Mouse (Mus musculus) forebrain, postnatal 0 days (tissue): Measurements from ENCODE around the gene Reck. TPM values are rescaled to one million over a fixed set of nuclear protein-coding genes. Genes with fewer than 3 reads are reported as not detected.
A peak's percentile ranks its signal among the peaks of the same experiment; 100 is the strongest.

ENCODE experiments used
- ATAC-seq: fragments of 200-750 bp; cut with Nextera tagmentation; 2 replicates; pipeline ENCODE4 v1.8.0; 2017; ENCODE audit warnings: mild to moderate bottlenecking, moderate library complexity
- DNase-seq: peaks from one replicate; pipeline ENCODE4 v3.0.0-alpha.2; 2015
- H3K27ac ChIP-seq: fragments of 300-500 bp; sonication (generic); 2 replicates; pipeline ENCODE4 v1.5.1; 2014; ENCODE audit warnings: low read depth, mild to moderate bottlenecking, antibody characterized with exemption, low read length, moderate library complexity, mixed read lengths
- H3K27me3 ChIP-seq: fragments of 300-500 bp; sonication (generic); 2 replicates; pipeline ENCODE4 v1.6.1; 2014; ENCODE audit warnings: mild to moderate bottlenecking, low read length, mixed read lengths; ENCODE audit not compliant: insufficient read depth
- H3K36me3 ChIP-seq: fragments of 300-500 bp; sonication (generic); 2 replicates; pipeline ENCODE4 v1.6.1; 2014; ENCODE audit warnings: mild to moderate bottlenecking, moderate library complexity; ENCODE audit not compliant: insufficient read depth
- H3K4me1 ChIP-seq: fragments of 300-500 bp; sonication (generic); 2 replicates; pipeline ENCODE4 v1.6.1; 2014; ENCODE audit warnings: antibody characterized with exemption; ENCODE audit not compliant: insufficient read depth
- H3K4me2 ChIP-seq: fragments of 300-500 bp; sonication (generic); 2 replicates; pipeline ENCODE4 v1.6.1; 2014; ENCODE audit warnings: low read depth, mild to moderate bottlenecking, moderate library complexity
- H3K4me3 ChIP-seq: fragments of 300-500 bp; sonication (generic); 2 replicates; pipeline ENCODE4 v1.5.1; 2014; ENCODE audit warnings: low read depth, low read length, mixed read lengths
- H3K9ac ChIP-seq: fragments of 300-500 bp; sonication (generic); 2 replicates; pipeline ENCODE4 v1.6.1; 2014; ENCODE audit warnings: mild to moderate bottlenecking
- H3K9me3 ChIP-seq: fragments of 300-500 bp; sonication (generic); 2 replicates; pipeline ENCODE4 v1.6.1; 2016; ENCODE audit warnings: low read length
- CTCF ChIP-seq: sonication (generic); IDR thresholded peaks from 2 replicates; pipeline ENCODE4 v1.5.1; 2016; ENCODE audit warnings: antibody characterized with exemption, control low read depth, low read depth
- WGBS: fragments of 180-500 bp; shearing (Covaris S2); extraction: QIAGEN DNeasy Blood & Tissue Kit; methylation state at CpG from one replicate; pipeline ENCODE4 v1.1.7; 2014; 5-methylcytosine and 5-hydroxymethylcytosine counted together
- polyA plus RNA-seq: library from polyadenylated mRNA; unstranded; fragments of >200 nt; fragmentation: Nextera tagmentation; extraction: Ambion mirVana; gene quantifications from 2 replicates; pipeline ENCODE4 v1.2.1, GENCODE M21; 2015
- total RNA-seq: library from RNA; depleted of rRNA; stranded (reverse); fragments of >200 nt; gene quantifications from 2 replicates; pipeline ENCODE4 v1.2.3, GENCODE M21; 2014; rRNA removed

Reck gene
- total and polyA plus RNA-seq, 2 experiments from 2014 or later, result 2.8 to 6.5 TPM

DNA sequence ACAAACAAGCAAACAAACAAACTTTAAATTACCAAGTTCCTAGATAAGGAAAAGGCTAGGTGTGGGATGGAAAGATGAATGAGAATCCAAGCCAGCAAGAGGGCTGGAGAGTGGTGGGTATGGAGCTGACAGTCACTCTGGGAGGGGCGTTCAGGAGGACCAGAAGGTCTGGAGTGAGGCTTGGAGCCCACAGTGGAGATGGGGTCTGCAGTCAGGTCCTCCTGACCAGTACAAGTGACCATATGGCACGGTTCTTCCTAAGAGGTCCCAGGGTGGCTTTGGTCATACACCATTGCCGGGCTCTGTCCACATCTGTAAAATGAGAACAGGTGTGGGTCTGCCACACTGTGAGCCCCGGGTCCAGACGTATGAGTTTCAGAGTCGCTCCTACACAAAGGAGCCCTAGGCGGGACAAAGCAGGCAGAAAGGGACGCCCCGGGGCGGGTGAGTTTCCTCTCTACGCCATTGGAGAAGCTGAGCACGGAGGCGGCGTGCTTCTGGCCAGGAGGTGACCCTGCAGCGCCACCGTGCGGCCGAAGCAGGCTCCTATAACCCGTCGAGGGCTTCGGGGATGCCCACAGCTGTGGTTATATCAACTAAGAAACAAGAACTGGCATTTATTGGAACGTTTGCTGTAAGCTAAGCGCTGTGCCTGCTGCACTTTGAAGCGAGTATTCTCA, 106.9 kb downstream of the Reck start:
- Histone ChIP-seq H3K36me3 (no peaks in the 10 kb centered on the region), H3K9ac (peak overlapping the region; percentile 57), H3K27ac (0 out of 2 replicates have a peak overlapping the region, but pooled peaks have one; percentile 9), H3K9me3 (no peaks in the 10 kb centered on the region), H3K27me3 (no peaks in the 10 kb centered on the region), H3K4me1 (peaks cover 8% of the 10 kb centered on the region; the same call in 1 of the 2 replicates), H3K4me3 (peak overlapping the region; percentile 32), H3K4me2 (peak overlapping the region; percentile 73)
- 2% methylated on average over 24 of the region's 24 CpGs for WGBS
- ATAC-seq (peak; percentile 97), DNase-seq (peak; percentile 96)
- TF ChIP-seq CTCF, result peak; percentile 94

- TF ChIP-seq CTCF, result no peak
- DNase-seq (no peak), ATAC-seq (no peak)
- Histone ChIP-seq H3K27ac (0 out of 2 replicates have a peak within 1 kb of the TSS, but pooled peaks have one; percentile 9), H3K36me3 (no peaks in the 10 kb centered on the region), H3K4me1 (peaks cover 8% of the 10 kb centered on the region; the same call in 1 of the 2 replicates), H3K4me2 (peak within 1 kb of the TSS; percentile 73), H3K4me3 (peak within 1 kb of the TSS; percentile 32), H3K9me3 (no peaks in the 10 kb centered on the region), H3K27me3 (no peaks in the 10 kb centered on the region), H3K9ac (peak within 1 kb of the TSS; percentile 57)
- WGBS, result 70% methylated on average over 11 of the region's 11 CpGs
Observed at GRCm38 (mm10) chr4:43983181-43983580, 107.9 kb downstream of the Reck start, which contains the start of gene Ccin. Gene Ccin (plus strand): TSS chr4:43983483.

DNA sequence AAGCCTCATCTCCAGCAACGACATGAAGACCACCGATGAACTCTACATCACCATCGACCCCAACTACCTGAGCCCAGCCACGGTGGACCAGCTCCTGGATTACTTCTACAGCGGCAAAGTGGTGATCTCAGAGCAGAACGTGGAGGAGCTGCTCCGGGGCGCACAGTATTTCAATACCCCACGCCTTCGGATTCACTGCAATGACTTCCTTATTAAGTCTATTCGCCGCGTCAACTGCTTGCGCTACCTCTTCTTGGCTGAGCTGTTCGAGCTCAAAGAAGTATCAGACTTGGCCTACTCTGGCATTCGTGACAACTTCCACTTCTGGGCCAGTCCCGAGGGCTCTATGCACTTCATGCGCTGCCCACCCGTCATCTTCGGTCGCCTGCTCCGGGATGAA, 108.4 kb downstream of the Reck start:
- Histone ChIP-seq H3K9me3 (no peaks in the 10 kb centered on the region), H3K27me3 (no peaks in the 10 kb centered on the region), H3K4me2 (no peak overlapping the region), H3K36me3 (no peaks in the 10 kb centered on the region), H3K27ac (no peak overlapping the region), H3K9ac (no peak overlapping the region), H3K4me1 (peaks cover 8% of the 10 kb centered on the region; the same call in 1 of the 2 replicates), H3K4me3 (no peak overlapping the region)
- 93% methylated on average over 22 of the region's 22 CpGs for WGBS
- ATAC-seq, result no peak
- TF ChIP-seq CTCF, result no peak
- no peak for DNase-seq

DNA sequence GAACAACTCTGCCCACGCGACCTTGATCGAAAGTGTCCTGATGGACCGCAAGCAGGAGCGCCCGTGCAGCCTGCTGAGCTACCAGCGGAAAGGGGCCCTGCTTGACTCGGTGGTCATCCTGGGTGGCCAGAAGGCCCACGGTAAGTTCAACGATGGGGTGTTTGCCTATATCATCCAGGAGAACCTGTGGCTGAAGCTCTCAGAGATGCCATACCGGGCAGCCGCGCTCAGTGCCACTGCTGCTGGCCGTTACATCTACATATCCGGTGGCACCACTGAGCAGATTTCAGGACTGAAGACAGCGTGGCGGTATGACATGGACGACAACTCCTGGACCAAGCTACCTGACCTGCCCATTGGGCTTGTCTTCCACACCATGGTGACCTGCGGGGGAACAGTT, 109.0 kb downstream of the Reck start:
- TF ChIP-seq CTCF, result no peak
- no peak overlapping the region for H3K9ac ChIP-seq
- H3K36me3 ChIP-seq, result no peaks in the 10 kb centered on the region
- peaks cover 6% of the 10 kb centered on the region; the same call in 1 of the 2 replicates for H3K4me1 ChIP-seq
- H3K27ac ChIP-seq, result no peak overlapping the region
- H3K9me3 ChIP-seq, result no peaks in the 10 kb centered on the region
- ATAC-seq (no peak), DNase-seq (no peak)
- 93% methylated on average over 19 of the region's 19 CpGs for WGBS
- no peaks in the 10 kb centered on the region for H3K27me3 ChIP-seq
- no peak overlapping the region for H3K4me3 ChIP-seq
- no peak overlapping the region for H3K4me2 ChIP-seq

DNA sequence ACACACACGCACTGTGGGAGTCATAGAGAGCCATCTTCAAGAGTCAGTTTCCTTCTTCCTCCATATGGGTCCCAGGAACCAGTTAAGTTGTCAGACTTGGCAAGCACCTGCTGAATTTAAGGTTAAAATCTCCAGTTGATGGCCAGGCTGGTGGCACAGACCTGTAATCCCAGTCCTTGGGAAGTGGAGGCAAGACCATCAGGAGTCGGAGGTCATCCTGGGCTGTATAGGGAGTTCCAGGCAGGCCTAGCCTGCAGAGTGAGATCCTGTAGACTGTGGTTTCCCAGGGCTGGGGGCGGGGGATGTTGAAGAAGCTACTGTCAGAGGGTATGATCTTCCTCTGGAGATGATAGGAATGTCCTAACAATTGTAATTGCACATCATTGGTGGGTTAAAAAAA, 113.6 kb downstream of the Reck start:
- Histone ChIP-seq H3K27me3 (no peaks in the 10 kb centered on the region), H3K4me3 (no peak overlapping the region), H3K4me1 (no peaks in the 10 kb centered on the region), H3K9me3 (no peaks in the 10 kb centered on the region), H3K4me2 (no peak overlapping the region), H3K9ac (no peak overlapping the region), H3K36me3 (no peaks in the 10 kb centered on the region), H3K27ac (no peak overlapping the region)
- no peak for TF ChIP-seq CTCF
- 94% methylated on average over 3 of the region's 3 CpGs for WGBS
- no peak for ATAC-seq
- no peak for DNase-seq

GRCm38 (mm10) chr4:43993072-43993471, 117.7 kb downstream of the Reck start:
- Histone ChIP-seq H3K4me2 (no peak overlapping the region), H3K4me1 (no peaks in the 10 kb centered on the region), H3K9ac (no peak overlapping the region), H3K9me3 (no peaks in the 10 kb centered on the region), H3K4me3 (no peak overlapping the region), H3K36me3 (no peaks in the 10 kb centered on the region), H3K27me3 (no peaks in the 10 kb centered on the region), H3K27ac (no peak overlapping the region)
- ATAC-seq (no peak), DNase-seq (no peak)
- no peak for TF ChIP-seq CTCF
- 92% methylated on average over 11 of the region's 11 CpGs for WGBS

- ATAC-seq (no peak), DNase-seq (no peak)
- TF ChIP-seq CTCF, result no peak
- no peak overlapping the region for H3K4me3 ChIP-seq
- WGBS, result 86% methylated on average over 2 of the region's 2 CpGs
- no peaks in the 10 kb centered on the region for H3K27me3 ChIP-seq
- no peak overlapping the region for H3K4me2 ChIP-seq
- H3K9ac ChIP-seq, result no peak overlapping the region
- no peaks in the 10 kb centered on the region for H3K9me3 ChIP-seq
- no peaks in the 10 kb centered on the region for H3K36me3 ChIP-seq
- H3K27ac ChIP-seq, result no peak overlapping the region
- H3K4me1 ChIP-seq, result no peaks in the 10 kb centered on the region
Observed at GRCm38 (mm10) chr4:43994342-43994741, 119.0 kb downstream of the Reck start.

Other genes with a start within 250 kb of the Reck start
- gene Npr2, start 243.6 kb upstream of the Reck start, total RNA-seq, result 28.2 and 35.3 TPM in 2 replicates
- 7.9 and 9.1 TPM in 2 replicates for gene Npr2, start 243.6 kb upstream of the Reck start, polyA plus RNA-seq
- 5.8 and 6.1 TPM in 2 replicates for gene Spag8, start 221.9 kb upstream of the Reck start, total RNA-seq
- 6.0 and 9.1 TPM in 2 replicates for gene Spag8, start 221.9 kb upstream of the Reck start, polyA plus RNA-seq
- 53.6 and 61.9 TPM in 2 replicates for gene Hint2, start 219.1 kb upstream of the Reck start, total RNA-seq
- 80.0 and 101 TPM in 2 replicates for gene Hint2, start 219.1 kb upstream of the Reck start, polyA plus RNA-seq
- 21.3 and 27.4 TPM in 2 replicates for gene Tmem8b, start 206.6 kb upstream of the Reck start, total RNA-seq
- 8.2 and 14.1 TPM in 2 replicates for gene Tmem8b, start 206.6 kb upstream of the Reck start, polyA plus RNA-seq
- gene Fam221b, start 206.4 kb upstream of the Reck start, total RNA-seq, result 0.08 TPM in 1 of 2 replicates, not detected in the other
- 1.6 TPM in 2 replicates for gene Fam221b, start 206.4 kb upstream of the Reck start, polyA plus RNA-seq
- gene Olfr70, start 174.7 kb upstream of the Reck start, total RNA-seq, result not detected in 2 replicates
- not detected in 2 replicates for gene Olfr70, start 174.7 kb upstream of the Reck start, polyA plus RNA-seq
- gene Olfr71, start 165.3 kb upstream of the Reck start, total RNA-seq, result not detected in 2 replicates
- gene Olfr71, start 165.3 kb upstream of the Reck start, polyA plus RNA-seq, result not detected in 2 replicates
- gene Hrct1, start 148.3 kb upstream of the Reck start, total RNA-seq, result 1.7 TPM in 1 of 2 replicates, not detected in the other
- 0.75 and 1.0 TPM in 2 replicates for gene Hrct1, start 148.3 kb upstream of the Reck start, polyA plus RNA-seq
- 0.29 and 0.31 TPM in 2 replicates for gene Spaar, start 145.5 kb upstream of the Reck start, total RNA-seq
- 0.25 TPM in 2 replicates for gene Spaar, start 145.5 kb upstream of the Reck start, polyA plus RNA-seq
- not detected in 2 replicates for gene Olfr159, start 104.5 kb upstream of the Reck start, total RNA-seq
- not detected in 2 replicates for gene Olfr159, start 104.5 kb upstream of the Reck start, polyA plus RNA-seq
- gene Olfr156, start 51.6 kb upstream of the Reck start, total RNA-seq, result not detected in 2 replicates
- not detected in 2 replicates for gene Olfr156, start 51.6 kb upstream of the Reck start, polyA plus RNA-seq
- not detected in 2 replicates for gene Olfr157, start 35.3 kb upstream of the Reck start, total RNA-seq
- not detected in 2 replicates for gene Olfr157, start 35.3 kb upstream of the Reck start, polyA plus RNA-seq
- gene Olfr155, start 24.0 kb upstream of the Reck start, total RNA-seq, result not detected in 2 replicates
- gene Olfr155, start 24.0 kb upstream of the Reck start, polyA plus RNA-seq, result not detected in 2 replicates
- gene Glipr2, start 81.9 kb downstream of the Reck start, total RNA-seq, result 25.4 and 25.5 TPM in 2 replicates
- gene Glipr2, start 81.9 kb downstream of the Reck start, polyA plus RNA-seq, result 22.2 and 22.6 TPM in 2 replicates
- gene Ccin, start 108.0 kb downstream of the Reck start, total RNA-seq, result 0.19 and 0.46 TPM in 2 replicates
- gene Ccin, start 108.0 kb downstream of the Reck start, polyA plus RNA-seq, result 0.08 TPM in 1 of 2 replicates, not detected in the other
- gene Clta, start 128.9 kb downstream of the Reck start, total RNA-seq, result 579 and 718 TPM in 2 replicates
- gene Clta, start 128.9 kb downstream of the Reck start, polyA plus RNA-seq, result 377 and 380 TPM in 2 replicates
- gene Gne, start 208.6 kb downstream of the Reck start, total RNA-seq, result 34.2 and 36.5 TPM in 2 replicates
- gene Gne, start 208.6 kb downstream of the Reck start, polyA plus RNA-seq, result 22.1 and 25.2 TPM in 2 replicates